Mouse (Mus musculus) CH12.LX (cell line): ENCODE data around the gene Tomm20l. TPM values are rescaled to one million over a fixed set of nuclear protein-coding genes. Genes with fewer than 3 reads are reported as not detected.

Source experiments
- DNase-seq: peaks from one replicate; pipeline ENCODE4 v3.0.0-alpha.2; 2013; ENCODE audit errors: extremely low read depth
- H3K27ac ChIP-seq: 2 replicates; pipeline ENCODE4 v1.5.1; 2012; ENCODE audit warnings: low read depth, mild to moderate bottlenecking, control low read depth, moderate library complexity; ENCODE audit not compliant: insufficient read depth
- H3K27me3 ChIP-seq: replicated peaks from 2 replicates; pipeline ENCODE3; 2012; ENCODE audit warnings: inconsistent platforms
- H3K36me3 ChIP-seq, 2 experiments: replicated peaks in 1 of 2; 2 replicates each; pipeline versions ENCODE3 to v1.6.1; 2012; ENCODE audit warnings: inconsistent platforms in 1 of 2, low read length in 1 of 2, mild to moderate bottlenecking in 1 of 2, mixed read lengths in 1 of 2, moderate library complexity in 1 of 2; ENCODE audit not compliant: control insufficient read depth in 1 of 2, insufficient read depth in 1 of 2
- H3K4me1 ChIP-seq, 2 experiments: 2 replicates each; pipeline ENCODE4 v1.6.1; 2012; ENCODE audit warnings: inconsistent platforms in 1 of 2, moderate library complexity in 1 of 2; ENCODE audit not compliant: insufficient read depth in 2 of 2, control insufficient read depth in 1 of 2
- H3K4me2 ChIP-seq: 2 replicates; pipeline ENCODE4 v1.6.1; 2012; ENCODE audit warnings: low read depth, mild to moderate bottlenecking, control low read depth; ENCODE audit not compliant: poor library complexity, insufficient read depth, severe bottlenecking
- H3K4me3 ChIP-seq, 3 experiments: fragments of 150-350 bp in 1 of 3; sonication (generic) in 1 of 3; replicated peaks in 1 of 3; 2 replicates each; pipeline versions ENCODE3 to v1.5.1; 2011 to 2012; ENCODE audit warnings: low read depth in 2 of 3, low read length in 2 of 3, mild to moderate bottlenecking in 2 of 3, moderate library complexity in 2 of 3, control low read depth in 1 of 3, improper control_type of control experiment in 1 of 3, inconsistent platforms in 1 of 3, mixed read lengths in 1 of 3; ENCODE audit not compliant: poor library complexity in 1 of 3
- H3K79me2 ChIP-seq: replicated peaks from 2 replicates; pipeline ENCODE4 v1.6.1; 2012; ENCODE audit warnings: mild to moderate bottlenecking, moderate library complexity; ENCODE audit not compliant: control insufficient read depth, poor library complexity, insufficient read depth, severe bottlenecking; ENCODE audit errors: extremely low read depth
- H3K9ac ChIP-seq: 2 replicates; pipeline ENCODE4 v1.6.1; 2012; ENCODE audit warnings: low read depth, mild to moderate bottlenecking, control low read depth, moderate library complexity; ENCODE audit not compliant: insufficient read depth
- H3K9me3 ChIP-seq: replicated peaks from 2 replicates; pipeline ENCODE3; 2012; ENCODE audit warnings: low read length, inconsistent platforms, mixed read lengths
- CHD1 ChIP-seq: IDR thresholded peaks from 2 replicates; pipeline ENCODE4 v1.6.1; 2012; ENCODE audit warnings: low read depth, low read length, improper control_type of control experiment, inconsistent platforms
- CHD2 ChIP-seq: IDR thresholded peaks from 2 replicates; pipeline ENCODE4 v1.6.1; 2011; ENCODE audit warnings: low read length, improper control_type of control experiment
- E2F4 ChIP-seq: IDR thresholded peaks from 2 replicates; pipeline ENCODE4 v1.6.1; 2011; ENCODE audit warnings: low read depth, low read length, improper control_type of control experiment; ENCODE audit not compliant: insufficient replicate concordance
- GABPA ChIP-seq: IDR thresholded peaks from 2 replicates; pipeline ENCODE4 v1.6.1; 2012; ENCODE audit warnings: low read depth, low read length, improper control_type of control experiment, inconsistent platforms; ENCODE audit not compliant: insufficient replicate concordance
- HCFC1 ChIP-seq: IDR thresholded peaks from 2 replicates; pipeline ENCODE4 v1.6.1; 2012; ENCODE audit warnings: low read depth, mild to moderate bottlenecking, inconsistent platforms, low read length, improper control_type of control experiment
- IRF4 ChIP-seq: IDR thresholded peaks from 2 replicates; pipeline ENCODE4 v1.6.1; 2014; ENCODE audit warnings: low read depth, mild to moderate bottlenecking, inconsistent platforms, low read length, improper control_type of control experiment
- JUN ChIP-seq: IDR thresholded peaks from 2 replicates; pipeline ENCODE4 v1.6.1; 2011; ENCODE audit warnings: low read depth, mild to moderate bottlenecking, low read length, improper control_type of control experiment, moderate library complexity; ENCODE audit not compliant: insufficient read depth
- MAZ ChIP-seq: IDR thresholded peaks from 2 replicates; pipeline ENCODE4 v1.6.1; 2012; ENCODE audit warnings: low read depth, mild to moderate bottlenecking, inconsistent platforms, low read length, improper control_type of control experiment, moderate library complexity
- MEF2A ChIP-seq: IDR thresholded peaks from 2 replicates; pipeline ENCODE4 v1.6.1; 2014; ENCODE audit warnings: low read depth, mild to moderate bottlenecking, inconsistent platforms, low read length, improper control_type of control experiment, borderline replicate concordance
- MXI1 ChIP-seq: IDR thresholded peaks from 2 replicates; pipeline ENCODE4 v1.6.1; 2011; ENCODE audit warnings: mild to moderate bottlenecking, low read depth, low read length, improper control_type of control experiment
- NELFE ChIP-seq: IDR thresholded peaks from 2 replicates; pipeline ENCODE4 v1.6.1; 2011; ENCODE audit warnings: low read depth, low read length, improper control_type of control experiment
- PAX5 ChIP-seq: IDR thresholded peaks from 2 replicates; pipeline ENCODE4 v1.6.1; 2012; ENCODE audit warnings: low read length, inconsistent platforms, mixed read lengths
- RAD21 ChIP-seq: IDR thresholded peaks from 2 replicates; pipeline ENCODE4 v1.6.1; 2011; ENCODE audit warnings: low read depth, mild to moderate bottlenecking, low read length, improper control_type of control experiment, moderate library complexity
- SMC3 ChIP-seq: IDR thresholded peaks from 2 replicates; pipeline ENCODE4 v1.6.1; 2011; ENCODE audit warnings: low read depth, low read length, improper control_type of control experiment
- USF1 ChIP-seq: IDR thresholded peaks from 2 replicates; pipeline ENCODE4 v1.6.1; 2014; ENCODE audit warnings: low read depth, mild to moderate bottlenecking, inconsistent platforms, low read length, improper control_type of control experiment
- USF2 ChIP-seq: conservative IDR thresholded peaks from 2 replicates; pipeline ENCODE4 v1.6.1; 2011; ENCODE audit warnings: low read depth, low read length, improper control_type of control experiment
- ZC3H11A ChIP-seq: IDR thresholded peaks from 2 replicates; pipeline ENCODE4 v1.6.1; 2012; ENCODE audit warnings: low read depth, mild to moderate bottlenecking, inconsistent platforms, low read length, improper control_type of control experiment
- ZMIZ1 ChIP-seq: IDR thresholded peaks from 2 replicates; pipeline ENCODE4 v1.6.1; 2012; ENCODE audit warnings: low read depth, mild to moderate bottlenecking, inconsistent platforms, low read length, improper control_type of control experiment
- ZNF384 ChIP-seq: IDR thresholded peaks from 2 replicates; pipeline ENCODE4 v1.6.1; 2012; ENCODE audit warnings: low read depth, low read length, improper control_type of control experiment, inconsistent platforms
- dilution Hi-C: fragments of 300-500 bp; cut with MboI; formaldehyde crosslinking; loops from 2 replicates; pipeline ENCODE4 v1.14.3; 2020; ENCODE audit warnings: low sequenced_read_pairs; ENCODE audit not compliant: extremely low pct_unique_long_range_greater_than_20kb, extremely low pct_ligation_motif_present
- in situ Hi-C: fragments of 300-500 bp; cut with MboI; formaldehyde crosslinking; loops from 3 replicates; pipeline ENCODE4 v1.14.3; 2019; ENCODE audit warnings: low sequenced_read_pairs, low pct_ligation_motif_present, low pct_unique_long_range_greater_than_20kb, mixed read lengths
- polyA plus RNA-seq: library from polyadenylated mRNA; unstranded; fragments of >175 nt; gene quantifications from 2 replicates; pipeline ENCODE4 v1.2.1, GENCODE M21; 2012; ENCODE audit warnings: low read depth; ENCODE audit not compliant: insufficient read length
- total RNA-seq, 2 experiments: library from RNA; depleted of rRNA; stranded (reverse); fragments of 300-350 nt in 1 of 2; fragments of >200 nt in 1 of 2; gene quantifications; 2 replicates each; pipeline ENCODE4 v1.2.3; 2012 to 2014

The Tomm20l gene
- total and polyA plus RNA-seq, 3 experiments, result not detected

- no peak overlapping the region for H3K27ac ChIP-seq
- TF ChIP-seq IRF4 (no peak), SMC3 (no peak), PAX5 (no peak), USF1 (no peak), GABPA (no peak), MXI1 (no peak), MEF2A (no peak), CHD2 (no peak), ZMIZ1 (no peak), USF2 (no peak)
- TF ChIP-seq, all 38 proteins: peak for 0
- Histone ChIP-seq H3K9me3 (no peaks in the 10 kb centered on the region), H3K27me3 (no peaks in the 10 kb centered on the region), H3K36me3 (peaks cover 48 to 82% of the 10 kb centered on the region in 2 experiments), H3K79me2 (no peaks in the 10 kb centered on the region), H3K4me1 (no peaks in the 10 kb centered on the region), H3K9ac (no peak overlapping the region), H3K4me3 (no peak overlapping the region), H3K4me2 (no peak overlapping the region)
- dilution Hi-C loops, result no loop called here
- in situ Hi-C loops, result no loop called here
- no peak for DNase-seq
Observed at GRCm38 (mm10) chr12:71150167-71150566, 38.9 kb downstream of the Tomm20l start.

- Histone ChIP-seq H3K4me1 (no peaks in the 10 kb centered on the region), H3K4me3 (no peak overlapping the region), H3K79me2 (no peaks in the 10 kb centered on the region), H3K36me3 (peaks cover 36 to 80% of the 10 kb centered on the region in 2 experiments), H3K27ac (no peak overlapping the region), H3K27me3 (no peaks in the 10 kb centered on the region), H3K9me3 (no peaks in the 10 kb centered on the region), H3K4me2 (no peak overlapping the region), H3K9ac (no peak overlapping the region)
- dilution Hi-C loops (no loop called here), in situ Hi-C loops (no loop called here)
- no peak for DNase-seq
- TF ChIP-seq JUN (no peak), USF1 (no peak), CHD1 (no peak), HCFC1 (no peak), ZNF384 (no peak), MAZ (no peak), RAD21 (no peak), NELFE (no peak), USF2 (no peak), E2F4 (no peak), GABPA (no peak), ZC3H11A (no peak)
Observed at GRCm38 (mm10) chr12:71154979-71155378, 43.8 kb downstream of the Tomm20l start.
